Mouse (Mus musculus) hindlimb bud, embryonic 11.5 days (tissue): Measurements from ENCODE around the gene Gpr75.

ENCODE experiments used
- DNase-seq: peaks from one replicate; pipeline ENCODE4 v3.0.0-alpha.2; 2012; ENCODE audit warnings: low read depth, low spot score; ENCODE audit errors: extremely low spot score

Gene Gpr75

GRCm38 (mm10) chr11:30885171-30885871 lies at the start of gene Gpr75, which contains the start of gene Asb3:
Gpr75 (plus strand) TSS chr11:30885358.
Asb3 (plus strand) TSS chr11:30885416.
- DNase-seq: no peak

GRCm38 (mm10) chr11:30838793-30839192 lies 46.4 kb upstream of the Gpr75 start:
- DNase-seq: no peak

- DNase-seq: no peak
These were observed 40.8 kb upstream of the Gpr75 start for GRCm38 (mm10) chr11:30844355-30844754.

GRCm38 (mm10) chr11:30872425-30872824 lies 12.7 kb upstream of the Gpr75 start:
- DNase-seq: no peak

- DNase-seq: no peak
These were observed 3.0 kb downstream of the Gpr75 start for GRCm38 (mm10) chr11:30888153-30888552.

GRCm38 (mm10) chr11:30896201-30896600 lies 11.0 kb downstream of the Gpr75 start:
- DNase-seq: no peak

- DNase-seq: no peak
These were observed 14.2 kb downstream of the Gpr75 start for GRCm38 (mm10) chr11:30899312-30899711.

GRCm38 (mm10) chr11:30912311-30912710 lies 27.2 kb downstream of the Gpr75 start:
- DNase-seq: no peak

GRCm38 (mm10) chr11:30920641-30921040 lies 35.5 kb downstream of the Gpr75 start:
- DNase-seq: no peak

GRCm38 (mm10) chr11:30923283-30923682 lies 38.1 kb downstream of the Gpr75 start:
- DNase-seq: no peak

GRCm38 (mm10) chr11:30928079-30928478 lies 42.9 kb downstream of the Gpr75 start:
- DNase-seq: no peak

GRCm38 (mm10) chr11:30928498-30928897 lies 43.3 kb downstream of the Gpr75 start:
- DNase-seq: no peak
